Mouse (Mus musculus) E14TG2a.4 (cell line): ENCODE data around the gene Gnaq.

Source experiments
- H3K27me3 ChIP-seq: 2 replicates; pipeline ENCODE4 v1.6.1; 2014; ENCODE audit warnings: low read length, control low read depth; ENCODE audit not compliant: insufficient read depth
- H3K36me3 ChIP-seq: 2 replicates; pipeline ENCODE4 v1.6.1; 2014; ENCODE audit warnings: low read length, control low read depth; ENCODE audit not compliant: insufficient read depth
- H3K4me1 ChIP-seq: replicated peaks from 2 replicates; pipeline ENCODE4 v1.6.1; 2014; ENCODE audit warnings: low read depth, low read length, control low read depth
- H3K4me3 ChIP-seq: replicated peaks from 2 replicates; pipeline ENCODE4 v1.5.1; 2014; ENCODE audit warnings: mild to moderate bottlenecking, low read length
- H3K9me3 ChIP-seq: 2 replicates; pipeline ENCODE4 v1.6.1; 2014; ENCODE audit warnings: low read length, control low read depth
- CTCF ChIP-seq: conservative IDR thresholded peaks from 2 replicates; pipeline ENCODE4 v1.5.1; 2014; ENCODE audit warnings: low read length
- NANOG ChIP-seq: IDR thresholded peaks from 2 replicates; pipeline ENCODE4 v1.6.1; 2014; ENCODE audit warnings: borderline replicate concordance, low read length, mixed read lengths
- POU5F1 ChIP-seq: IDR thresholded peaks from 2 replicates; pipeline ENCODE4 v1.6.1; 2014; ENCODE audit warnings: low read length, borderline replicate concordance

Gene Gnaq

GRCm38 (mm10) chr19:16286451-16287175 lies 154.0 kb downstream of the Gnaq start:
- no peak overlapping the region for H3K4me3 ChIP-seq
- no peaks in the 10 kb centered on the region for H3K36me3 ChIP-seq
- no peaks in the 10 kb centered on the region for H3K4me1 ChIP-seq
- H3K27me3 ChIP-seq = no peaks in the 10 kb centered on the region
- H3K9me3 ChIP-seq = no peaks in the 10 kb centered on the region
- TF ChIP-seq POU5F1 = no peak
- no peak for TF ChIP-seq NANOG
- no peak for TF ChIP-seq CTCF

DNA sequence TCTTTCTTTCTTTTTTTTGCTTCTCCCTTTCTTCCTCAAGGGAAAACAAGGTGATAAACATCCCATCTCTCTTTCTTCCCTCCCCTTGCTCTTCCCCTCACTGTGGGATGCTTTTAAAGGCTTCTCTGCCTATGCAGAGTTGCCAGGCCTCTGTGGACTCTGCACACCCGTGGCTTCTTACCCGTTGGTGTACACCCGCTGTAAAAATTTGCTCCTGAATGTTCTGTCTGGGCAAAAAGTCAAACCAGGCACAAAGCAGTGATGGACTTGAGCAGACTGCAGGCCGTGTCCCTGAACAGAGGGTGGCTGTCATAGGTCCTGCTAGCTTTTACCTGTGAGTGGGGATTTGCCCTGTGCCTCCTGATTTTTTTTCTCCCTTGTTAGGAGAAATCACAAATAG lies 154.7 kb downstream of the Gnaq start:
- H3K9me3 ChIP-seq = no peaks in the 10 kb centered on the region

DNA sequence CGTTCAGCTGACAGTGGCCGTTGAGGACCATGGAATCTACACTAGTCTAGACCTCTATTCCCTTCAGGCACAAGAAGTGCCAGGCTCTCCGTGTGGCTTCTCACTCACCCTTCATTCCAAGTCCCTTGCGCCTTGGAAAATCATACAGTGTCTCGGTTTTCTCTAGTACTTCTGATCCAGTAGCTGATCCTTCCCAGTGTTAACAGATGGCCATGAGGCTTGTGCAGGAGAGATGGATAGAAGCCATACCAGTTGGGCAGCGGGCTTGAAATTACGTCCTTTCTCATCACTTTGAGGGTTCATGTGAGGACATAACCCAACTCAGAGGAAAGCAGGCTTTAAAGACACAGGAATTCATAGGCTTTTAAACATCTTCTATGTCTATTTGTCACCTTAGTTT lies 155.3 kb downstream of the Gnaq start:
- Histone ChIP-seq H3K4me3 (no peak overlapping the region), H3K27me3 (no peaks in the 10 kb centered on the region), H3K36me3 (no peaks in the 10 kb centered on the region), H3K9me3 (no peaks in the 10 kb centered on the region), H3K4me1 (no peaks in the 10 kb centered on the region)
- TF ChIP-seq CTCF (no peak), POU5F1 (no peak)

More for the DNA sequence above, 154.7 kb downstream of the Gnaq start:
- no peak for TF ChIP-seq NANOG
- TF ChIP-seq CTCF = no peak
- TF ChIP-seq POU5F1 = no peak
- Histone ChIP-seq H3K4me3 (no peak overlapping the region), H3K4me1 (no peaks in the 10 kb centered on the region), H3K36me3 (no peaks in the 10 kb centered on the region), H3K27me3 (no peaks in the 10 kb centered on the region)

DNA sequence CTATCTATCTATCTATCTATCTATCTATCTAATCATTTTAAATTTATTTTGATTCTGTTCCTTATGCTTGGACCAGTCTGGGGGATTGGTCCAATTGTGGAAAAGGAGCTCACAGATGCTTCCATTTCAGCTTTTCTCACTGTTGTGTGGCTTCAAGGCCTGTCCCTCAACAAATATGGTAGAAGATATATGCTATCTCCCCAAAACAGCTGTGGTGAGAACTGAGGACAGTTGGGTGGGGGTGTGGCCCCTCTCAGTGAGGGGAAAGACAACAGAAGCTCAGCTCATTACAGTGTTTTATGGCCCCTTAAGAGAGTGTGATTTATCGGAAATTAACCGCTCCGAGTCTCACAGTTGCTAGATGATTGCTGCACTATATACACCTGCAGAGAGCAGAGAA lies 158.5 kb downstream of the Gnaq start:
- no peaks in the 10 kb centered on the region for H3K36me3 ChIP-seq
- no peaks in the 10 kb centered on the region for H3K4me1 ChIP-seq
- H3K9me3 ChIP-seq = no peaks in the 10 kb centered on the region
- H3K27me3 ChIP-seq = no peaks in the 10 kb centered on the region
- no peak overlapping the region for H3K4me3 ChIP-seq
- TF ChIP-seq CTCF (no peak), POU5F1 (no peak), NANOG (no peak)

- Histone ChIP-seq H3K9me3 (no peaks in the 10 kb centered on the region), H3K4me3 (no peak overlapping the region), H3K27me3 (no peaks in the 10 kb centered on the region), H3K36me3 (no peaks in the 10 kb centered on the region), H3K4me1 (no peaks in the 10 kb centered on the region)
- no peak for TF ChIP-seq NANOG
- TF ChIP-seq CTCF = no peak
- TF ChIP-seq POU5F1 = no peak
Measured at GRCm38 (mm10) chr19:16292056-16292608, 159.5 kb downstream of the Gnaq start.

DNA sequence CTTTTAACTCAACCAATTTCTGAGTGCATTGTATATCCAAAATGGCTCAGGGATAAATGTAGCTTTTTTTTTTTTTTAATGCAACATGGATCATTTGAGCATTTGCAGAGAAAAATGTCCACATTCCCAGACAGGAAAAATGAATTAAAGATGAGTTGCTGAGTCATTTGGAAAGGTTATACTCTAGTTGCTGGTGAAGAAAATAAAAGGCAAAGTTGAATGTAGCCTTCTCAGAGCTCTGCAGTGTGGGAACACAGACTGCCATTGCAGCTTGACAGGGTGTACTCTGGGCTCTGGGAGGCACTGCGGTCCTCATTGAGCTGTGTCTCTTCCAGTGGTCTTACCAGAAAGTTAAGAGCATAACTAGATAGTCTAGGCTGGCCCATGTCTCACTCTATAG lies 160.3 kb downstream of the Gnaq start:
- Histone ChIP-seq H3K36me3 (no peaks in the 10 kb centered on the region), H3K9me3 (no peaks in the 10 kb centered on the region), H3K4me3 (no peak overlapping the region), H3K27me3 (no peaks in the 10 kb centered on the region), H3K4me1 (no peaks in the 10 kb centered on the region)
- TF ChIP-seq NANOG = no peak
- TF ChIP-seq CTCF = no peak
- TF ChIP-seq POU5F1 = no peak

- Histone ChIP-seq H3K9me3 (no peaks in the 10 kb centered on the region), H3K27me3 (no peaks in the 10 kb centered on the region), H3K4me1 (no peaks in the 10 kb centered on the region), H3K4me3 (no peak overlapping the region), H3K36me3 (no peaks in the 10 kb centered on the region)
- TF ChIP-seq POU5F1 = no peak
- no peak for TF ChIP-seq CTCF
- no peak for TF ChIP-seq NANOG
Measured at GRCm38 (mm10) chr19:16300413-16300812, 167.8 kb downstream of the Gnaq start.

- no peaks in the 10 kb centered on the region for H3K4me1 ChIP-seq
- TF ChIP-seq POU5F1 = no peak
- TF ChIP-seq NANOG = no peak
- no peak for TF ChIP-seq CTCF
- no peaks in the 10 kb centered on the region for H3K27me3 ChIP-seq
- no peaks in the 10 kb centered on the region for H3K36me3 ChIP-seq
- no peaks in the 10 kb centered on the region for H3K9me3 ChIP-seq
- H3K4me3 ChIP-seq = no peak overlapping the region
Measured at GRCm38 (mm10) chr19:16301336-16301735, 168.7 kb downstream of the Gnaq start.

DNA sequence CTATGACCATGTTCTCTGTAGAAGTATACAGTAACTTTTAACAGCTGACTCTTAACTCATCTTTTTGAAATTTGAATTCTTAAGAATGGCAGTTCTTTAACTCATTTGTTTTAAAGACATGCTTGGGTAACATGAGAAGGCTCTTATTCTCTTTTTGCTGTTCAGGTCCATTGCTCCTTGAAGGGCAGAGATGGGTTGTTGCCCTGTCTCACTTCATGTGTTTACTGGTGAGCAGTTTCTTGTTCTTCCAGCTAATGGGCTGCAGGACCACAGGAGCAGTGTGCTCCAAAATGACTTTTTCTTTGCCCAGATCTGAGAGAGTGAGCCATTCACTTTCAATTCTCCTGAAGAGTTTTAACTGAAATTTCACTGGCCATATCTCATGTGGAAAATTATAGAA lies 176.4 kb downstream of the Gnaq start:
- no peaks in the 10 kb centered on the region for H3K27me3 ChIP-seq
- no peaks in the 10 kb centered on the region for H3K36me3 ChIP-seq
- TF ChIP-seq CTCF (no peak), NANOG (no peak), POU5F1 (no peak)

More for the DNA sequence above, 176.4 kb downstream of the Gnaq start:
- no peak overlapping the region for H3K4me3 ChIP-seq
- H3K4me1 ChIP-seq = no peaks in the 10 kb centered on the region
- no peaks in the 10 kb centered on the region for H3K9me3 ChIP-seq
